Comparison of ENCODE assay signal across 27 mouse cellular contexts in the genomic region with DNA sequence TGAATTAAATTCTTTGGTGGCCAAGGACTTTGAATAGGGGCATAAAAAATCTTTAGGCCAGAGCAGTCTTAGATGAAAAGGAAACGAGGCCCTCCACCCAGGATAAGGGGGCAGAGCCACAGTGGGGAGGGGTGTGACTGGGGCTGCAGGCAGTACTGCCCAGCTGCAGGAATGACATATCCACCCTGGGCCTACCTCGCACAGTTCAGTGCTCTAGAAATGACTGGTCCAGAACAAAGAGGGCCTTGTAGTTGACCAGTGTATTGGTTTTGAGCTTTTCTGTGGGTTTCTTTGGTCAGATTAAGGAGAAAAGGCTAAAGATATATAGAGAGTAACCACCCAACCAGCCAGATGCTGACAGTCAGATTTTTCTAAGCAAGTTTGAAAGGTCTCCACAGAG.
DNase-seq lines count a peak whose midpoint lies in the region; ATAC-seq and TF ChIP-seq lines count a peak whose summit lies in the region.
"Had no signal": no experiment of that assay in that cellular context is flagged by ENCODE, and none has a peak within 500 bp of the region (broad histone marks: within the 10 kb centered on the region; RNA-seq: fewer than 3 reads in every experiment).

No protein-coding gene starts in this region.

- H3K4me3 ChIP-seq in heart, embryonic 14.5 days (ENCODE audit: control insufficient read depth in 1 of 2, insufficient read depth in 1 of 2, low read depth in 1 of 2, low read length in 2 of 2): no peak overlapping the region
- H3K4me3 ChIP-seq in kidney, postnatal 0 days (replicated peaks; ENCODE audit: low read depth, low read length): no peak overlapping the region
- no peak overlapping the region for H3K4me3 ChIP-seq in embryonic facial prominence, embryonic 10.5 days
- H3K4me3 ChIP-seq in limb, embryonic 12.5 days (replicated peaks): no peak overlapping the region
- H3K4me3 ChIP-seq: erythroblast, embryonic 14.5 days; forebrain, embryonic 13.5 days; gastrocnemius, adult 2 months; hindbrain, embryonic 15.5 days; liver, embryonic 15.5 days; neural tube, embryonic 15.5 days had no signal

- 45% methylated on average over 2 of the region's 2 CpGs for WGBS in heart, embryonic 14.5 days
- 47% methylated on average over 2 of the region's 2 CpGs for WGBS in kidney, postnatal 0 days
- 36% methylated on average over 2 of the region's 2 CpGs for WGBS in embryonic facial prominence, embryonic 10.5 days
- 55% methylated on average over 2 of the region's 2 CpGs for WGBS in limb, embryonic 12.5 days

- peak; percentile 37; the same call in 1 of the 2 replicates for ATAC-seq in heart, embryonic 14.5 days (ENCODE audit: insufficient number of reproducible peaks, insufficient read depth, low FRiP score, low read depth)
- ATAC-seq in kidney, postnatal 0 days (replicated peaks; ENCODE audit: low FRiP score, low read depth): 0 out of 2 replicates have a peak, but pooled peaks have one; percentile 52
- no peak for ATAC-seq in limb, embryonic 12.5 days (ENCODE audit: insufficient number of reproducible peaks, insufficient read depth, low FRiP score, low TSS enrichment, low read depth)
- ATAC-seq in monocyte, adult 5-6 weeks (replicated peaks; ENCODE audit: insufficient number of reproducible peaks, low FRiP score, low TSS enrichment, poor library complexity, severe bottlenecking): no peak
- ATAC-seq: activated CD4-positive, CD25-positive, alpha-beta regulatory T cell, adult 4 months; forebrain, embryonic 13.5 days; intestine, embryonic 16.5 days had no signal

- no peaks in the 10 kb centered on the region for H3K9me3 ChIP-seq in heart, embryonic 14.5 days (ENCODE audit: control insufficient read depth, low read length)
- no peaks in the 10 kb centered on the region for H3K9me3 ChIP-seq in kidney, postnatal 0 days (replicated peaks; ENCODE audit: low read length)
- H3K9me3 ChIP-seq in embryonic facial prominence, embryonic 10.5 days: no peaks in the 10 kb centered on the region
- no peaks in the 10 kb centered on the region for H3K9me3 ChIP-seq in limb, embryonic 12.5 days
- H3K9me3 ChIP-seq: forebrain, embryonic 13.5 days; hindbrain, embryonic 15.5 days; liver, embryonic 15.5 days; neural tube, embryonic 15.5 days had no signal

- no peaks in the 10 kb centered on the region for H3K27me3 ChIP-seq in heart, embryonic 14.5 days (ENCODE audit: control insufficient read depth, insufficient read depth, low read length)
- no peaks in the 10 kb centered on the region for H3K27me3 ChIP-seq in kidney, postnatal 0 days (ENCODE audit: insufficient read depth, low read length)
- peaks cover 12% of the 10 kb centered on the region for H3K27me3 ChIP-seq in embryonic facial prominence, embryonic 10.5 days (replicated peaks; ENCODE audit: low read depth, poor library complexity, severe bottlenecking)
- H3K27me3 ChIP-seq in limb, embryonic 12.5 days: no peaks in the 10 kb centered on the region
- H3K27me3 ChIP-seq: forebrain, embryonic 13.5 days; hindbrain, embryonic 15.5 days had no signal

- no peaks in the 10 kb centered on the region for H3K36me3 ChIP-seq in heart, embryonic 14.5 days (ENCODE audit: control insufficient read depth, insufficient read depth, low read length)
- no peaks in the 10 kb centered on the region for H3K36me3 ChIP-seq in kidney, postnatal 0 days (ENCODE audit: insufficient read depth, low read length)
- H3K36me3 ChIP-seq in embryonic facial prominence, embryonic 10.5 days (replicated peaks): no peaks in the 10 kb centered on the region
- no peaks in the 10 kb centered on the region for H3K36me3 ChIP-seq in limb, embryonic 12.5 days
- H3K36me3 ChIP-seq: hindbrain, embryonic 15.5 days; liver, embryonic 15.5 days; neural tube, embryonic 15.5 days had no signal

- no peak for DNase-seq in heart, postnatal 10 days
- DNase-seq in kidney, postnatal 0 days (ENCODE audit: low spot score): no peak
- no peak for DNase-seq in kidney, postnatal 36 days
- DNase-seq in embryonic facial prominence, embryonic 10.5 days (ENCODE audit: low spot score): no peak
- DNase-seq in adrenal gland, postnatal 25 days: no peak
- DNase-seq: adrenal gland, postnatal 10 days; B cell, adult 2 months; cerebellum, adult 8-10 months; gastrocnemius, adult 2 months; heart, postnatal 14 days; kidney, postnatal 25 days; layer of hippocampus, postnatal 36 days; liver; right cerebral cortex, adult 18-20 months; thymus, adult 2 months had no signal

- intact Hi-C loops in heart, postnatal 10 days (cut with DNase I): loop anchor here (2.0 kb wide), 1 partner anchor 72 kb away; no protein-coding TSS in a partner anchor

- H3K4me2 ChIP-seq in heart, embryonic 14.5 days (ENCODE audit: low read length): no peak overlapping the region
- no peak overlapping the region for H3K4me2 ChIP-seq in kidney, postnatal 0 days (ENCODE audit: low read length)
- H3K4me2 ChIP-seq in limb, embryonic 12.5 days: no peak overlapping the region
- H3K4me2 ChIP-seq: forebrain, embryonic 13.5 days; hindbrain, embryonic 15.5 days; liver, embryonic 15.5 days; midbrain, embryonic 11.5 days; neural tube, embryonic 15.5 days had no signal

- H3K4me1 ChIP-seq in heart, embryonic 14.5 days (ENCODE audit: control insufficient read depth in 2 of 2, insufficient read depth in 2 of 2, low read length in 2 of 2): peaks cover 15 to 40% of the 10 kb centered on the region in 2 experiments
- 0 out of 2 replicates have a peak, but pooled peaks cover 12% of the 10 kb centered on the region for H3K4me1 ChIP-seq in kidney, postnatal 0 days (replicated peaks; ENCODE audit: insufficient read depth, low read length)
- peaks cover 74% of the 10 kb centered on the region for H3K4me1 ChIP-seq in embryonic facial prominence, embryonic 10.5 days
- peaks cover 71% of the 10 kb centered on the region for H3K4me1 ChIP-seq in limb, embryonic 12.5 days (replicated peaks)

- H3K27ac ChIP-seq in heart, embryonic 14.5 days (replicated peaks in 1 of 2; ENCODE audit: control insufficient read depth in 1 of 2, insufficient read depth in 1 of 2, low read depth in 2 of 2, low read length in 2 of 2): no peak overlapping the region
- H3K27ac ChIP-seq in kidney, postnatal 0 days: no peak overlapping the region
- 0 out of 2 replicates have a peak overlapping the region, but pooled peaks have one; percentile 54 for H3K27ac ChIP-seq in embryonic facial prominence, embryonic 10.5 days (replicated peaks)
- H3K27ac ChIP-seq in limb, embryonic 12.5 days: peak overlapping the region; percentile 62; the same call in 1 of the 2 replicates
- H3K27ac ChIP-seq: forebrain, embryonic 13.5 days; gastrocnemius, adult 2 months; hindbrain, embryonic 15.5 days; liver, embryonic 15.5 days; macrophage; neural tube, embryonic 15.5 days had no signal

- H3K9ac ChIP-seq in heart, embryonic 14.5 days (ENCODE audit: low read length): no peak overlapping the region
- no peak overlapping the region for H3K9ac ChIP-seq in kidney, postnatal 0 days (ENCODE audit: low read depth, low read length)
- no peak overlapping the region for H3K9ac ChIP-seq in limb, embryonic 12.5 days (replicated peaks)
- H3K9ac ChIP-seq: forebrain, embryonic 13.5 days; hindbrain, embryonic 15.5 days; liver, embryonic 15.5 days; neural tube, embryonic 15.5 days had no signal

- no peak for TF ChIP-seq CTCF in kidney, postnatal 0 days (IDR thresholded peaks at IDR 0.05; ENCODE audit: low read depth)

Comparison
In these comparisons a context has a peak if more than half of its experiments do, and no peak if none do; other contexts are left out.
1. ATAC-seq: peak in heart, embryonic 14.5 days (single experiment) and kidney, postnatal 0 days (single experiment); none in limb, embryonic 12.5 days (single experiment) and monocyte, adult 5-6 weeks (single experiment).
2. H3K27ac ChIP-seq: peak in embryonic facial prominence, embryonic 10.5 days (single experiment) and limb, embryonic 12.5 days (single experiment); none in heart, embryonic 14.5 days (0 of 2) and kidney, postnatal 0 days (single experiment).